Mouse (Mus musculus): ENCODE measurements at regions not wholly inside any gene's neighbourhood (a gene's known extent, or its start where the extent isn't known, plus 50 kb on each side); places are given as distances from the start of the nearest gene placed in this dataset.
"Not testable (repeated sequence)": the region's sequence is repeated elsewhere in the genome, so short reads cannot be mapped to it uniquely, and the experiment has no call there.

DNA sequence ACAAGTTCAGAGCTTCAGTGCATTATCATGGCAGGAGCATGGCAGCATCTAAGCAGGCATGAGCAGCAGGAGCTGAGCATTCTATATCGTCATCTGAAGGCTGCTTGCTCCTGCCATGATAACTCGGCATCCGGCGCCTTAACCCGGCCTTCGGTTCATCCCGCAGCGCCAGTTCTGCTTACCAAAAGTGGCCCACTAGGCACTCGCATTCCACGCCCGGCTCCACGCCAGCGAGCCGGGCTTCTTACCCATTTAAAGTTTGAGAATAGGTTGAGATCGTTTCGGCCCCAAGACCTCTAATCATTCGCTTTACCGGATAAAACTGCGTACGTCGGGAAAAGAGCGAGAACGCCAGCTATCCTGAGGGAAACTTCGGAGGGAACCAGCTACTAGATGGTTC is 193.2 kb upstream of the Rnf219 start:
- not testable (repeated sequence) for H3K27me3 ChIP-seq (ENCODE audit: control insufficient read depth, insufficient read depth, low read length); H3K9me3 ChIP-seq (ENCODE audit: control insufficient read depth, low read length); H3K4me1 ChIP-seq (ENCODE audit: control insufficient read depth in 2 of 2, insufficient read depth in 2 of 2, low read length in 2 of 2); H3K4me3 ChIP-seq (ENCODE audit: control insufficient read depth in 1 of 2, insufficient read depth in 1 of 2, low read depth in 1 of 2, low read length in 2 of 2); H3K36me3 ChIP-seq (ENCODE audit: control insufficient read depth, insufficient read depth, low read length); H3K4me2 ChIP-seq (ENCODE audit: low read length); H3K9ac ChIP-seq (ENCODE audit: low read length); H3K27ac ChIP-seq (replicated peaks in 1 of 2; ENCODE audit: control insufficient read depth in 1 of 2, insufficient read depth in 1 of 2, low read depth in 2 of 2, low read length in 2 of 2); ATAC-seq (ENCODE audit: insufficient number of reproducible peaks, insufficient read depth, low FRiP score, low read depth)
- 83% methylated on average over 21 of the region's 24 CpGs for WGBS

DNA sequence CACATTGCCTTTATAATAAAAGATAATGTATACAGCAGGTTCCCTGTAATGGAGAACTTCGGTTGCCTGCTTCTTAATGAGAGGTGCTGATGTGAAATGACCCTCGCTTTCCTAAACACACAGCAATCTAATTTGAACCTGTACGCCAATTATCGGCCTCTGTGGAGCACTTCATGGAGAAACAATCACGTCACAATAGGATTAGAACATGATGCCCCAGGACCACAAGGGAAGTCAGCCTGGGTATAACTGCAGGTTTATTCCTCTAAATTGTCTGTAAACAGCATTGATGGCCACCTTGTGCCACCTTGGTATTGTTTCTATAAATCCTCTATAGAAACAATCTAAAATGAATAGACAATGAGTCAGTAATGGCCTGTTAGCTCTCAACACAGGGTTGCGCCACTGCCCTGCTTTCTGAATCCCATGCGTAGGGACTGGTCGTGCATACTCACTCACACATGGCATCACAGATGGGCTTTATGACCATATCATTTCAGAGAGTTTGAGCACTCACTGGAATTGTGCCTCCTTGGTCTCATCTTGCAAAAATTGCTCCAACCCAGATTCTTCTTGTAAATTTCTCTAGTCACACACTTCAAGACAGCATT is 179.9 kb upstream of the Rnf219 start:
- Histone ChIP-seq H3K4me3 (ENCODE audit: control insufficient read depth in 1 of 2, insufficient read depth in 1 of 2, low read depth in 1 of 2, low read length in 2 of 2) (no peak overlapping the region), H3K4me1 (ENCODE audit: control insufficient read depth in 2 of 2, insufficient read depth in 2 of 2, low read length in 2 of 2) (no peaks in the 10 kb centered on the region), H3K9ac (ENCODE audit: low read length) (no peak overlapping the region), H3K4me2 (ENCODE audit: low read length) (no peak overlapping the region), H3K36me3 (ENCODE audit: control insufficient read depth, insufficient read depth, low read length) (no peaks in the 10 kb centered on the region), H3K27me3 (ENCODE audit: control insufficient read depth, insufficient read depth, low read length) (no peaks in the 10 kb centered on the region), H3K9me3 (ENCODE audit: control insufficient read depth, low read length) (no peaks in the 10 kb centered on the region), H3K27ac (replicated peaks in 1 of 2; ENCODE audit: control insufficient read depth in 1 of 2, insufficient read depth in 1 of 2, low read depth in 2 of 2, low read length in 2 of 2) (no peak overlapping the region)
- ATAC-seq (ENCODE audit: insufficient number of reproducible peaks, insufficient read depth, low FRiP score, low read depth), result no peak
- 86% methylated on average over 8 of the region's 8 CpGs for WGBS

DNA sequence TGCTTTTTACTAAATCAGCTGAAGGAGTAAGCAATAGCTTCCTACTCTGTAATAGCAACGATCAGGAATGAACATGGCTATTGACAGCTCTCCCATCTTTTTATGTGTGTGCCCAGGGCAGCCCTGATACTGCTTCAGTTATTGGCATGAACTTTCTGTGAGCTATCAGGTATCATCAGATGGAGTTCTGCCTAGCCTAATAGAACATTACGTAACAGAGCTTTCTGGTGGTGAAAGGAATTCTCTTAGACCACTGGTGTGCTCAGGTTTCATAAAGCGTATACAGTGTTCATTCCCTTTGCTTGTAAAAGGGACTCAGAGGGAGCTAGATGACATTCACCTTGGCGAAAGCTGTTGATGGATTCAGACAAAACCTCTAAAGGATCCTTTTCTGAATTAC is 176.5 kb upstream of the Rnf219 start:
- Histone ChIP-seq H3K9ac (ENCODE audit: low read length) (no peak overlapping the region), H3K4me2 (ENCODE audit: low read length) (no peak overlapping the region), H3K27ac (replicated peaks in 1 of 2; ENCODE audit: control insufficient read depth in 1 of 2, insufficient read depth in 1 of 2, low read depth in 2 of 2, low read length in 2 of 2) (no peak overlapping the region), H3K4me1 (ENCODE audit: control insufficient read depth in 2 of 2, insufficient read depth in 2 of 2, low read length in 2 of 2) (no peaks in the 10 kb centered on the region), H3K4me3 (ENCODE audit: control insufficient read depth in 1 of 2, insufficient read depth in 1 of 2, low read depth in 1 of 2, low read length in 2 of 2) (no peak overlapping the region), H3K9me3 (ENCODE audit: control insufficient read depth, low read length) (no peaks in the 10 kb centered on the region), H3K27me3 (ENCODE audit: control insufficient read depth, insufficient read depth, low read length) (no peaks in the 10 kb centered on the region), H3K36me3 (ENCODE audit: control insufficient read depth, insufficient read depth, low read length) (no peaks in the 10 kb centered on the region)
- ATAC-seq (ENCODE audit: insufficient number of reproducible peaks, insufficient read depth, low FRiP score, low read depth), result no peak
- WGBS, result 87% methylated on average over 4 of the region's 4 CpGs

DNA sequence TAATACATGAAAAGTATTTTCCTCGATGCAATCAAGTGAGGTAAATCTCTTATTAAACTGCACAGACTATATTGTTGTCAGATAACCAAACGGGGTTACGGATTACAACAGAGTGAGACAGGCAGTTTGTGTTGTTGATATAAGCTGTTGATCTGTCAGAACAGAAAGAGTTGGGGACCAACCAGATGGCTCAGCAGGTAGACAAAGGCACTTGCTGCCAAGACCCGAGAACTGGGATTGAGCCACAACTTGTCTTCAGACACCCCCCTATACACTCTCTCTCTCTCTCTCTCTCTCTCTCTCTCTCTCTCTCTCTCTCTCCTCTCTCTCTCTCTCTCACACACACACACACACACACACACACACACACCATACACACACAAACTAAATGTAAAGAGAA is 172.7 kb upstream of the Rnf219 start:
- Histone ChIP-seq H3K4me2 (ENCODE audit: low read length) (no peak overlapping the region), H3K27me3 (ENCODE audit: control insufficient read depth, insufficient read depth, low read length) (no peaks in the 10 kb centered on the region), H3K4me1 (ENCODE audit: control insufficient read depth in 2 of 2, insufficient read depth in 2 of 2, low read length in 2 of 2) (no peaks in the 10 kb centered on the region), H3K27ac (replicated peaks in 1 of 2; ENCODE audit: control insufficient read depth in 1 of 2, insufficient read depth in 1 of 2, low read depth in 2 of 2, low read length in 2 of 2) (no peak overlapping the region), H3K9me3 (ENCODE audit: control insufficient read depth, low read length) (no peaks in the 10 kb centered on the region), H3K9ac (ENCODE audit: low read length) (no peak overlapping the region), H3K36me3 (ENCODE audit: control insufficient read depth, insufficient read depth, low read length) (no peaks in the 10 kb centered on the region), H3K4me3 (ENCODE audit: control insufficient read depth in 1 of 2, insufficient read depth in 1 of 2, low read depth in 1 of 2, low read length in 2 of 2) (no peak overlapping the region)
- no peak for ATAC-seq (ENCODE audit: insufficient number of reproducible peaks, insufficient read depth, low FRiP score, low read depth)
- WGBS, result 70% methylated on average over 4 of the region's 4 CpGs

DNA sequence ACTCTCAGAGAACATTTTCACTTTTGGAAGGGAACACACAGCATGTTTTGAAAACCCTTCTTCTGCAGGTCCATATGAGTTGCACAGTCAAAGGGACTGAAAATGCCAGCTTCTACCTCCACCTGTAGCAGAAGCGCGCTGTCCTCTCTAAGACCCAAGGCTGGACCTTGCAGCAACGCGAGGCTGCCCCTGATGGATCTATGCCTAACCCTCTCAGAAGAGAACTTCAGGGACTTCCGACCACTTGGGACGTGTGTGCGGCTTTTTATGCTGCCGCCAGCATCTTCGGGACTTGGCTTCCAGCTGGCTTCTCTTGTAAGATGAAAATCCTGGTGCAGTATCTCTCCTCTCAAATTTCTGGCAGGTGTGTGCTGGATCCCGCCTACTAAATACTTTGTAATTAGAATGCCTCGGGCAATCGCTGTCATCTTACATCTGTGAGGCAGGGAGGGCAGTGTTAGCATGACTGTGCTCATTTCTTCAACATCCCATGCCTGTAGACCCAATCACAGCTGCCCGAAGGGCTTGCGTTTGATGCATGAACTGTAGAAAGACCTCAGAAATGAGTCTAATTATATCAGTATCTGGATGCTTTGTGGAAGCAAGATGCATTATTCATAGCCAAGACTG is 171.8 kb upstream of the Rnf219 start:
- no peaks in the 10 kb centered on the region for H3K4me1 ChIP-seq (ENCODE audit: control insufficient read depth in 2 of 2, insufficient read depth in 2 of 2, low read length in 2 of 2)
- H3K9ac ChIP-seq (ENCODE audit: low read length), result no peak overlapping the region
- no peaks in the 10 kb centered on the region for H3K27me3 ChIP-seq (ENCODE audit: control insufficient read depth, insufficient read depth, low read length)
- ATAC-seq (ENCODE audit: insufficient number of reproducible peaks, insufficient read depth, low FRiP score, low read depth), result no peak
- 83% methylated on average over 14 of the region's 14 CpGs for WGBS
- no peaks in the 10 kb centered on the region for H3K9me3 ChIP-seq (ENCODE audit: control insufficient read depth, low read length)
- no peak overlapping the region for H3K4me3 ChIP-seq (ENCODE audit: control insufficient read depth in 1 of 2, insufficient read depth in 1 of 2, low read depth in 1 of 2, low read length in 2 of 2)
- H3K36me3 ChIP-seq (ENCODE audit: control insufficient read depth, insufficient read depth, low read length), result no peaks in the 10 kb centered on the region
- H3K4me2 ChIP-seq (ENCODE audit: low read length), result no peak overlapping the region
- no peak overlapping the region for H3K27ac ChIP-seq (replicated peaks in 1 of 2; ENCODE audit: control insufficient read depth in 1 of 2, insufficient read depth in 1 of 2, low read depth in 2 of 2, low read length in 2 of 2)

DNA sequence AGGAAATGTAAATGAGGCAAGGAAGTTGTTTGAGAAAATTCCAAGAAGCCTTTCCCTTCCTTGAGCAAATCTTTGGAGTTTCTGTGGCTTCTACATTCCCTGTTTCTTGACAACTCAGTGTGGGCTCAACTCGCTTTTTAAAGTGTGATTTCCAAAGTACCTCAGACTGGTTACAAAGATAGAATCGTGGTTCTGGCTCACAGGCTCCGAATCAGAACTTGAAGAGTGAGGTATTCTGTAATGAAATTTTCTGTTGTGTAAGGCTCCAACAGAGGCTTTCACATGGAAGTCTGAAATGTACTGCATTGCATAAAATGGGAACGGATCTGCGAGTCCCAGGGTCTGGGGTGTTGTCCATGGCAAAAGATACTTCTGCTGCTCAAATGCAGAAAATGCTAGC is 170.2 kb upstream of the Rnf219 start:
- H3K4me2 ChIP-seq (ENCODE audit: low read length), result no peak overlapping the region
- no peak overlapping the region for H3K27ac ChIP-seq (replicated peaks in 1 of 2; ENCODE audit: control insufficient read depth in 1 of 2, insufficient read depth in 1 of 2, low read depth in 2 of 2, low read length in 2 of 2)
- ATAC-seq (ENCODE audit: insufficient number of reproducible peaks, insufficient read depth, low FRiP score, low read depth), result no peak
- no peak overlapping the region for H3K4me3 ChIP-seq (ENCODE audit: control insufficient read depth in 1 of 2, insufficient read depth in 1 of 2, low read depth in 1 of 2, low read length in 2 of 2)
- no peak overlapping the region for H3K9ac ChIP-seq (ENCODE audit: low read length)
- 79% methylated on average over 5 of the region's 5 CpGs for WGBS
- no peaks in the 10 kb centered on the region for H3K36me3 ChIP-seq (ENCODE audit: control insufficient read depth, insufficient read depth, low read length)
- H3K4me1 ChIP-seq (ENCODE audit: control insufficient read depth in 2 of 2, insufficient read depth in 2 of 2, low read length in 2 of 2), result no peaks in the 10 kb centered on the region
- H3K9me3 ChIP-seq (ENCODE audit: control insufficient read depth, low read length), result no peaks in the 10 kb centered on the region
- H3K27me3 ChIP-seq (ENCODE audit: control insufficient read depth, insufficient read depth, low read length), result no peaks in the 10 kb centered on the region

DNA sequence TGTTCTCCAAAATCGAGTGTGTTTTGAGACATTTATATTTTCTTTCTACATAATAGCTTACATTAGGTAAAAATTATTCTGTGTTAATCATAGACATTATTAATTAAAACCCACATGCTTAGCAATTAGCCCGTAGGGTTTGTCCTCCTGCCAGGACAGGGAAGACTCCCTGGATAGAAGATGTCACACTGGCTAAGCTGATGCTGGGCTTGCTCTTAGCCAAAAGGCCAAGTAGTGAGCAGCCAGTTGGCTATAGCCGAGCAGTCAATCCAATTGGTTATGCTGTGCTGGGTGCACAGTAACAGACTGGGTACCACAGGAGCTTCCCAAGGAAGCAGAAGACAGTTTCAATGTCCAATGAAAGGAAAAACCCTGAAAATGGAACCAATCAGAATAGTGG is 166.0 kb upstream of the Rnf219 start:
- Histone ChIP-seq H3K9ac (ENCODE audit: low read length) (no peak overlapping the region), H3K4me2 (ENCODE audit: low read length) (no peak overlapping the region), H3K27me3 (ENCODE audit: control insufficient read depth, insufficient read depth, low read length) (no peaks in the 10 kb centered on the region), H3K9me3 (ENCODE audit: control insufficient read depth, low read length) (no peaks in the 10 kb centered on the region), H3K4me3 (ENCODE audit: control insufficient read depth in 1 of 2, insufficient read depth in 1 of 2, low read depth in 1 of 2, low read length in 2 of 2) (no peak overlapping the region), H3K36me3 (ENCODE audit: control insufficient read depth, insufficient read depth, low read length) (no peaks in the 10 kb centered on the region), H3K27ac (replicated peaks in 1 of 2; ENCODE audit: control insufficient read depth in 1 of 2, insufficient read depth in 1 of 2, low read depth in 2 of 2, low read length in 2 of 2) (no peak overlapping the region), H3K4me1 (ENCODE audit: control insufficient read depth in 2 of 2, insufficient read depth in 2 of 2, low read length in 2 of 2) (no peaks in the 10 kb centered on the region)
- 80% methylated on average over 3 of the region's 3 CpGs for WGBS
- no peak for ATAC-seq (ENCODE audit: insufficient number of reproducible peaks, insufficient read depth, low FRiP score, low read depth)

DNA sequence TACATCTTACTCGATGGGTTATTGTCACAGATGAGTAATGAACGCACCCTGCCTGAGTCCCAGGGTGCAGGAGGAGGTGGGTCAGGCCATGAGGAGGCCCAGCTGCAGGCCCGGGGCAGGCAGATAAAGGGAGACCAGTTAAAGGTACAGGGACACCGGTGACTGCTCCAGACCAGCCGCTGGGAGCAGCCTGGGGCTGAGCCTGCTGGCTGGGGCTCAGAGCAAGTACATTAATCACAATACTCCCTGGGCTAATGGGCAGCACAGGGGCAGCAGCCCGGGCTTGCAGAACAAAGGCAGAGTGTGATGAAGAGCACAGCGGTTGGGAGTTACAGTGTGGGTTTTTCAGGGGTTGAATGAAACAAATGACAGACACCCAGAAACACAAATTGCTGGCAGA is 154.4 kb upstream of the Rnf219 start:
- Histone ChIP-seq H3K9ac (ENCODE audit: low read length) (no peak overlapping the region), H3K4me1 (ENCODE audit: control insufficient read depth in 2 of 2, insufficient read depth in 2 of 2, low read length in 2 of 2) (no peaks in the 10 kb centered on the region), H3K4me3 (ENCODE audit: control insufficient read depth in 1 of 2, insufficient read depth in 1 of 2, low read depth in 1 of 2, low read length in 2 of 2) (no peak overlapping the region), H3K27me3 (ENCODE audit: control insufficient read depth, insufficient read depth, low read length) (no peaks in the 10 kb centered on the region), H3K27ac (replicated peaks in 1 of 2; ENCODE audit: control insufficient read depth in 1 of 2, insufficient read depth in 1 of 2, low read depth in 2 of 2, low read length in 2 of 2) (no peak overlapping the region), H3K4me2 (ENCODE audit: low read length) (no peak overlapping the region), H3K9me3 (ENCODE audit: control insufficient read depth, low read length) (no peaks in the 10 kb centered on the region), H3K36me3 (ENCODE audit: control insufficient read depth, insufficient read depth, low read length) (no peaks in the 10 kb centered on the region)
- no peak for ATAC-seq (ENCODE audit: insufficient number of reproducible peaks, insufficient read depth, low FRiP score, low read depth)
- 25% methylated on average over 7 of the region's 7 CpGs for WGBS

Data from heart, embryonic 14.5 days (tissue).